ENCODE assay signal across 29 mouse cellular contexts in the genomic region with DNA sequence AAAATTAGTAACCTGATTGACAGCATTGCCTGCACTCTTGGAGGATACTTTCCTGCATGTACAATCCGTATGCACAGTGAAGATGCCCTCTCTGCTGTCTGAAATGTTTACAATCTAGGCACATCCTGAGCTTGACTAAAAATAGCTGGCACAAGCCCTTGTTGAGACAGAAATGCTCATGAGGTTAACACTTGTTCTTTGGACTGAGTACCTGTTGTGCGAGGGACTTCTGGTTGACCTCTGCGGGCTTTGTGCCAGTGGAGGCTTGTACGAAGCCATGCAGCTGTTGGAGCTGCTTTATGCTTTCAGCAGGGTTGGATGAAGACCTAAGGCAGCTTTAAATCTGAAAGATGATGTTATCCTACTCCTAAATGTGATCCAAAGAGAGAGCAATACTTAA. TPM values are rescaled to one million over a fixed set of nuclear protein-coding genes. Genes with fewer than 3 reads are reported as not detected.
DNase-seq lines count a peak whose midpoint lies in the region; ATAC-seq and TF ChIP-seq lines count a peak whose summit lies in the region.
"Had no signal": no experiment of that assay in that cellular context is flagged by ENCODE, and none has a peak within 500 bp of the region (broad histone marks: within the 10 kb centered on the region; RNA-seq: fewer than 3 reads in every experiment).

No protein-coding gene starts in this region.

- no peak for TF ChIP-seq CTCF in gastrocnemius, adult 2 months (IDR thresholded peaks at IDR 0.05)
- TF ChIP-seq CTCF in kidney, adult 2 months (conservative IDR thresholded peaks at IDR 0.05; ENCODE audit: insufficient read depth, insufficient read length, low read depth, low read length): no peak

- no peaks in the 10 kb centered on the region for H3K36me3 ChIP-seq in kidney, adult 2 months (ENCODE audit: control insufficient read depth, insufficient read depth, low read length)
- no peaks in the 10 kb centered on the region for H3K36me3 ChIP-seq in kidney, embryonic 15.5 days
- H3K36me3 ChIP-seq: heart, embryonic 12.5 days; hindbrain, embryonic 13.5 days; midbrain, embryonic 10.5 days; neural tube, embryonic 13.5 days had no signal

- intact Hi-C loops in gastrocnemius, adult 2 months (cut with DNase I): no loop called here

- no peak for ATAC-seq in kidney, embryonic 15.5 days (replicated peaks; ENCODE audit: low FRiP score)
- no peak for ATAC-seq in CD4-positive, CD25-positive, alpha-beta regulatory T cell, adult 4 months
- ATAC-seq: forebrain, embryonic 13.5 days; inflammation-experienced regulatory T-cells, adult 6 months; liver, postnatal 0 days; lung, postnatal 0 days; midbrain, embryonic 16.5 days had no signal

- no peak overlapping the region for H3K9ac ChIP-seq in kidney, embryonic 15.5 days
- H3K9ac ChIP-seq: forebrain, embryonic 13.5 days; heart, embryonic 12.5 days; hindbrain, embryonic 13.5 days; liver, postnatal 0 days; neural tube, embryonic 13.5 days had no signal

- H3K9me3 ChIP-seq in kidney, embryonic 15.5 days (replicated peaks): no peaks in the 10 kb centered on the region
- H3K9me3 ChIP-seq: forebrain, embryonic 13.5 days; heart, embryonic 12.5 days; hindbrain, embryonic 13.5 days; midbrain, embryonic 10.5 days; neural tube, embryonic 13.5 days had no signal

- no peak for TF ChIP-seq POLR2A in kidney, adult 2 months (IDR thresholded peaks at IDR 0.05; ENCODE audit: low read depth, low read length)

- H3K27ac ChIP-seq in gastrocnemius, adult 2 months: no peak overlapping the region
- H3K27ac ChIP-seq in kidney, adult 2 months (ENCODE audit: insufficient read depth, low read depth, low read length): no peak overlapping the region
- H3K27ac ChIP-seq in kidney, embryonic 15.5 days: no peak overlapping the region
- H3K27ac ChIP-seq: forebrain, embryonic 13.5 days; hindbrain, embryonic 13.5 days; midbrain, embryonic 10.5 days; neural tube, embryonic 13.5 days had no signal

- peak; percentile 28 for DNase-seq in gastrocnemius, adult 2 months
- no peak for DNase-seq in gastrocnemius, adult 8-10 months (ENCODE audit: low spot score in 2 of 2)
- DNase-seq in kidney, adult 2 months: peak; percentile 68
- DNase-seq in kidney, adult 8-10 months: peak; percentile 40 to 52
- DNase-seq in skeletal muscle tissue, adult 2 months (ENCODE audit: low read depth, low spot score): peak; percentile 27
- DNase-seq: cerebellum, adult 11 months; cerebellum, adult 9-11 months; layer of hippocampus, adult 9-11 months; liver; liver, postnatal 0 days; retina, postnatal 1 day; right cerebral cortex, postnatal 25 days; thymus, postnatal 14 days had no signal

- no peaks in the 10 kb centered on the region for H3K27me3 ChIP-seq in kidney, adult 2 months (replicated peaks; ENCODE audit: control insufficient read depth, insufficient read depth, low read length)
- no peaks in the 10 kb centered on the region for H3K27me3 ChIP-seq in kidney, embryonic 15.5 days
- H3K27me3 ChIP-seq: forebrain, embryonic 13.5 days; hindbrain, embryonic 13.5 days; neural tube, embryonic 13.5 days had no signal

- WGBS in kidney, adult 2 months: 52% methylated on average over 4 of the region's 4 CpGs
- 80% methylated on average over 4 of the region's 4 CpGs for WGBS in kidney, embryonic 15.5 days

- no peaks in the 10 kb centered on the region for H3K4me1 ChIP-seq in kidney, adult 2 months (ENCODE audit: control insufficient read depth, insufficient read depth, low read length)
- H3K4me1 ChIP-seq in kidney, embryonic 15.5 days: no peaks in the 10 kb centered on the region
- H3K4me1 ChIP-seq: heart, embryonic 12.5 days; hindbrain, embryonic 13.5 days; midbrain, embryonic 10.5 days; neural tube, embryonic 13.5 days had no signal

- H3K4me3 ChIP-seq in gastrocnemius, adult 2 months: no peak overlapping the region
- H3K4me3 ChIP-seq in kidney, adult 2 months (ENCODE audit: insufficient read depth, low read depth, low read length): no peak overlapping the region
- H3K4me3 ChIP-seq in kidney, embryonic 15.5 days (replicated peaks): no peak overlapping the region
- H3K4me3 ChIP-seq: erythroblast, embryonic 14.5 days; forebrain, embryonic 13.5 days; heart, embryonic 12.5 days; hindbrain, embryonic 13.5 days; midbrain, embryonic 10.5 days; myocyte; neural tube, embryonic 13.5 days had no signal

- no peak overlapping the region for H3K4me2 ChIP-seq in kidney, embryonic 15.5 days
- H3K4me2 ChIP-seq: forebrain, embryonic 13.5 days; heart, embryonic 12.5 days; hindbrain, embryonic 13.5 days; neural tube, embryonic 13.5 days had no signal

RNA-seq across cellular contexts. Expression of a gene that starts 2.2 kb away (rescaled TPM):
- total RNA-seq in gastrocnemius, adult 2 months (2021): under 1 TPM; 0.50 to 0.54 TPM
- 1 to 10 TPM in 1 of 4 experiments, under 1 TPM in 3; 0.39 to 1.1 (median 0.65) TPM for total RNA-seq in gastrocnemius, adult 8-10 months (2022)
- polyA plus RNA-seq in kidney, adult 2 months (2012; rRNA removed): 0.07 and 7.1 TPM in 2 replicates
- polyA plus RNA-seq in kidney, embryonic 15.5 days (2015; fragmentation: Nextera tagmentation; extraction: Ambion mirVana): 8.7 and 19.3 TPM in 2 replicates
- polyA plus RNA-seq in CD4-positive, CD25-positive, alpha-beta regulatory T cell, adult 4 months (2017; shearing (Covaris generic)): not detected
- total RNA-seq: common myeloid progenitor, adult 5-6 weeks; ES-E14; left cerebral cortex, adult 18-20 months had no signal
- polyA plus RNA-seq: erythroblast, embryonic 14.5 days; inflammation-experienced regulatory T-cells, adult 6 months; midbrain, embryonic 10.5 days; myocyte; stomach, embryonic 14.5 days had no signal

Comparison
In these comparisons a context has a peak if more than half of its experiments do, and no peak if none do; other contexts are left out.
1. DNase-seq: peak in gastrocnemius, adult 2 months (single experiment), kidney, adult 2 months (single experiment), kidney, adult 8-10 months (2 of 2) and skeletal muscle tissue, adult 2 months (single experiment); none in gastrocnemius, adult 8-10 months (0 of 2).